Mouse (Mus musculus): Measurements from ENCODE around the gene Prcc.
"Not testable (repeated sequence)": the region's sequence is repeated elsewhere in the genome, so short reads cannot be mapped to it uniquely, and the experiment has no call there.

The Prcc gene

DNA sequence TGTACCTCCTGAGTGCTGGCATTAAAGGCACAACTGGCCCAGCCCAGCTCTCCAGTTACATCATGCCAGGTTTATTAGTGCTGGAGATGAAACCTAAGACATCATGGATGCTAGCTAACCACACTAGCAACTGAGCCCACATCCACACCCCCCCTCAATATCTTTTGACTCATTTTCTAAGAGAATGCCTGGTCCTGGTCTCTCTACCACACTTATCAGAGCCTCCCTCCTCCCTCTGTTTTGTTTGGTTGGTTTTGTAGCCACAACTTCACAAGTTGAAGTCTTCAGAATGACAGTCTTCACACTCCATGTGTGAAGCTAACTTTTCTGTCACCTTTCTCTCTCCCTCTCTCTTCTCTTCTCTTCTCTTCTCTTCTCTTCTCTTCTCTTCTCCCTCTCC, 44.5 kb downstream of the Prcc start:
- DNase-seq = no peak

DNA sequence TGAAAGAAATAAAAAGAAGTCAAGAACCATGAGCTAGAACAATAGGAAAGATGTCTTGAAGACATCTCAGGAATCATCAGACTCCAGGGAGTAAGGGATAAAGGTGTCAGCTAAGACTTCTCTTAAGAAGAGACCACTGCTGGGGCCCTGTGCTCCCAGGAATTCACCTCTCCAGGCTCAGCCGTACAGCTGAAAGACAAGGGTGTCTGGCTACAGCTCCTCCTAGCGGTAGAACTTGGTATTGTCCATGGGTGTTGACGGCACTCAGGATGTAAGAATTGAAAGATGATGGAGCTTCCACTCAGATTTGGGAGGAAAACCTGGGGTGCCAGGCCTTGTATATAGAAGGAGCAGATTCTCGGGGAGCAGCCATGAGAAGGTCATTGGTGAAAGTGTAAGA, 46.8 kb downstream of the Prcc start:
- DNase-seq = peak; percentile 85

DNA sequence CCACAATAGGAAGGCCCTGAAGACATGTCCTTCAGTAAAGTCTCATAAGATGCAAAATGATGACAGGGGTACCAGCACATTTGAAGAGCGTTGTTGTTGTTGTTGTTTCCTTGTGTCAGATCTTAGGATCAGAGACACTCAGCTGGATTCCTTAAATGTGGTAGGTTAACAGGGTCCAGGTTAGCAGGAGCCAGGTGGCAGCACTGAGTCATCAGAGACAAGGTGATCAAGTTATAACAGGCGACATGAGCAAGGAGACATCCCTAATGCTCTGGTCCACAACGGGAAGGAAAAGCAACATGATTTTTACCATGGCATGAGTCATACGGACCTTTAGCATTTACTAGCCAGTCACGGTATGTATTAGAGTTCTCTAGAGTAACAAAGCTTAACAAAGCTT, 51.9 kb downstream of the Prcc start:
- DNase-seq = peak; percentile 66

GRCm38 (mm10) chr3:87832109-87832859, 53.1 kb downstream of the Prcc start:
- no peak for DNase-seq

DNA sequence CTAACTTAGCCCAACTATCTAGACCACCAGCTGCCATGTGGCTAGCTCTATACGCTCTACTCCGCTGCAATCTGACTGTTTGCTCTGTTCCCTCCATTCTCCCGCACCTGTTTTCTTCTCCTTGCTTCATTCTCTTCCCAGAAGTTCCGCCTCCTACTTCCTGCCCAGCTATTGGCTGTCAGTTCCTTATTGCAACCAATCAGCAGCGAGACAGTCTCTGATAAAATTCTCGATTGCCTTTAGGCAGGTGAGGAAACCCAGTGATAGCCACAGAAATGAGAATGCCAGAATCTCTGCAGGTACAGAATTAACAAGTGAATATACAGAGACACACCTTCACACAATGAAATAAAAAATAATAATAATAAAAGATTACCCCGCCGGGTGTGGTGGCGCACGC, 56.4 kb downstream of the Prcc start:
- DNase-seq = peak; percentile 32

DNA sequence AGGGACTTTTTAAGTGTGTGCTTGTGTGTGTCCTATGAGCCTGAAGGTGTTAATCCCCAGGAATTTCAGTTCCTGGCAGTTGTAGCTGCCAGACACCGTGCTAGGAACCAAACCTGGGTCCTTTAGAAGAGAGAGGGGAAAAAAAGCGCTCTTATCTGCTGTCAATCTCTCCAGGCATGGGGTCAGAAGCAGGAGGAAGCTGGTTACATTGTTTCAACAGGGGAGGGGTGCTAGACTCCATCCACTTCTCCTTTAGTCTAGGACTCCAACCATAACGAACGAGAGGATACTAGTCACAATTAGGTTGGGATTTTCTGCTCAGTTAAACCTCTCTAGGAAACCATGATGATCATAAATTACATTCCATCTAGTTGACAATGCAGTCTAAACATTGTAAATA, 57.0 kb downstream of the Prcc start:
- DNase-seq = no peak

GRCm38 (mm10) chr3:87824206-87824605, 61.2 kb downstream of the Prcc start, which contains the start of gene Pear1:
Pear1 (minus strand) TSS chr3:87824306.
- DNase-seq = not testable (repeated sequence)

DNA sequence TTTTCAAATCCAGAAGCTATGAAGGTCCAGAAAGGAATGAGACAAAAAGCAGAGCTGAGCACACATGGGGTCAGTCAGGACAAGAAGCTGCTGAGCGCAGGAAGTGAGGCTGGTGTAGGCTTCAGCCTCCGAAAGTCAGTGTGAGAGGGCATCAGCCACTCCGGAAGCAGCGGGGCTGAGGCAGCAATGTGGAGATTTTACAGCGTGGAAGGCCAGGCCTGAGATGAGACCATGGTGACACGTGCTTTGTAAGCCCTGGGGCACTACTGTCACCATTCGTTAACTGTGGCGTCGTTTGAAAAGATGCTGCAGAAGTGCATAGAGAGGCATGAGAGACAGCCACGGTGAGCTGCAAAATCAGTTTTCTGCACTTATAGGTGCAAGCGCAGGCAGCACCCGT, 67.2 kb downstream of the Prcc start:
- no peak for DNase-seq

GRCm38 (mm10) chr3:87816646-87817093, 68.7 kb downstream of the Prcc start:
- DNase-seq = peak; percentile 76

DNA sequence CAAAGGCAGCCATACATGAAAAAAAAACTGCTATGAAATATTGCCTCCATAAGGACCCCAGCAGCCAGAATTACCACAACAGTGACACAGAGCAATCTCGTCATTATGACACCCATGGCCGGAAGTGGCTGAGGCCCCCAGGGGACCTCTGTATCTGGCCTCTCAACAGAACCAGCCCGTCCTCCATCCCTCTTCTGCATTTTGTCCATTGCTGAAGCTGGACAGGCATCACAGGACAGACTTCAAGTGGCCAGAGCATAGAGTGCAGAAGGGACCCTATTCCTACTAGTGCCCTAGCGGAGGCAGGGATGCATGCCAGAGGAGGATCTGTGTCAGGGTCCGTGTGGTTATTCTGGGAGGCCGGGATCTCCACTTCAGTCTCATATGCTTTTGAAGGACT, 69.2 kb downstream of the Prcc start:
- no peak for DNase-seq

- no peak for DNase-seq
Measured at GRCm38 (mm10) chr3:87812873-87813272, 72.5 kb downstream of the Prcc start.

GRCm38 (mm10) chr3:87812413-87812812, 73.0 kb downstream of the Prcc start:
- DNase-seq = no peak

DNA sequence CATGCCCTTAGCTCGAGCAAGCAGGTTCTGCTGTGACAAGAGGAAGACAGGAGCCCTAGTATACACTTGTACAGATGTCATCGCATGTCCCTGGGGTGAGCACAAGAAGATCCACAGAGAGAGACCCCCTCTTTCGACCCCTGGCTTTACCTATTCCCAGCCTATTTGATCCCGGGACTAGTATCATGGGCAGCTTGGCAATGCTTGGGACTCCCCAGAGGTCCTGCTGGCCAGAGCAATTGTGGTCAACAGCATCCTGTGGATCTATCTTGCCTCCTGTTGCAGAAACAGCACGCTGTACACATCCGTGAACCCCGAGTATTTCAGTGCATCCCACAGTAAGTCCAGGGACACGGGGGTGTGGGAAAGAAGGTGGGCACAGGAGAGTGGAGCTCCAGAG, 74.1 kb downstream of the Prcc start:
- DNase-seq = no peak

- no peak for DNase-seq
Measured at GRCm38 (mm10) chr3:87809322-87809962, 76.0 kb downstream of the Prcc start.
